Comparison of ENCODE assay signal across 9 mouse cellular contexts in genomic region chr13:58066496-58067389, GRCm38 (mm10). TPM values are rescaled to one million over a fixed set of nuclear protein-coding genes. Genes with fewer than 3 reads are reported as not detected.
A peak's percentile ranks its signal among the peaks of the same experiment; 100 is the strongest.
DNase-seq lines count a peak whose midpoint lies in the region; ATAC-seq and TF ChIP-seq lines count a peak whose summit lies in the region.
"Had no signal": no experiment of that assay in that cellular context is flagged by ENCODE, and none has a peak within 500 bp of the region (broad histone marks: within the 10 kb centered on the region; RNA-seq: fewer than 3 reads in every experiment).

No protein-coding gene starts in this region.

- peaks cover 15% of the 10 kb centered on the region for H3K4me1 ChIP-seq in neural tube, embryonic 13.5 days (replicated peaks)
- peaks cover 32% of the 10 kb centered on the region for H3K4me1 ChIP-seq in embryonic facial prominence, embryonic 13.5 days
- H3K4me1 ChIP-seq in hindbrain, embryonic 16.5 days (ENCODE audit: control insufficient read depth, insufficient read depth, low read depth, low read length): no peaks in the 10 kb centered on the region
- H3K4me1 ChIP-seq in liver, adult 2 months (ENCODE audit: control insufficient read depth, insufficient read depth, low read length): peaks cover 3% of the 10 kb centered on the region

- no peak for TF ChIP-seq CTCF in liver, adult 2 months (IDR thresholded peaks at IDR 0.05; ENCODE audit: low read depth, low read length)

- peaks cover 32% of the 10 kb centered on the region for H3K36me3 ChIP-seq in neural tube, embryonic 13.5 days
- H3K36me3 ChIP-seq in embryonic facial prominence, embryonic 13.5 days: peaks cover 12% of the 10 kb centered on the region
- H3K36me3 ChIP-seq in hindbrain, embryonic 16.5 days (ENCODE audit: control insufficient read depth, insufficient read depth, low read length): peaks cover 9% of the 10 kb centered on the region
- H3K36me3 ChIP-seq in liver, adult 2 months (ENCODE audit: control insufficient read depth, insufficient read depth, low read length): peaks cover 4% of the 10 kb centered on the region; the same call in 1 of the 2 replicates
- H3K36me3 ChIP-seq: neural tube, embryonic 12.5 days had no signal

- intact Hi-C loops in left cerebral cortex, postnatal 36 days (cut with DNase I): no loop called here

- H3K4me3 ChIP-seq in neural tube, embryonic 13.5 days: no peak overlapping the region
- no peak overlapping the region for H3K4me3 ChIP-seq in embryonic facial prominence, embryonic 13.5 days
- H3K4me3 ChIP-seq in hindbrain, embryonic 16.5 days (ENCODE audit: low read length): no peak overlapping the region
- no peak overlapping the region for H3K4me3 ChIP-seq in liver, adult 2 months (ENCODE audit: insufficient read depth, low read depth, low read length)
- H3K4me3 ChIP-seq: neural tube, embryonic 12.5 days had no signal

- DNase-seq in neural tube, embryonic 10.5 days (ENCODE audit: extremely low spot score, low spot score): no peak
- peak; percentile 25 for DNase-seq in liver, adult 2 months (ENCODE audit: extremely low read depth, low read depth, low spot score)
- DNase-seq in natural killer cell, adult 2 months (ENCODE audit: low spot score in 2 of 2): peak; percentile 22 to 23
- no peak for DNase-seq in cerebellum, postnatal 14 days
- DNase-seq in left cerebral cortex, postnatal 36 days (ENCODE audit: low spot score in 2 of 2): no peak

- no peak for TF ChIP-seq POLR2A in liver, adult 2 months (IDR thresholded peaks at IDR 0.05; ENCODE audit: extremely low read depth, insufficient read depth, low read length)

- no peaks in the 10 kb centered on the region for H3K9me3 ChIP-seq in neural tube, embryonic 13.5 days
- no peaks in the 10 kb centered on the region for H3K9me3 ChIP-seq in embryonic facial prominence, embryonic 13.5 days
- no peaks in the 10 kb centered on the region for H3K9me3 ChIP-seq in hindbrain, embryonic 16.5 days (ENCODE audit: control insufficient read depth, low read length)
- H3K9me3 ChIP-seq: neural tube, embryonic 12.5 days had no signal

- no peaks in the 10 kb centered on the region for H3K27me3 ChIP-seq in neural tube, embryonic 13.5 days
- no peaks in the 10 kb centered on the region for H3K27me3 ChIP-seq in embryonic facial prominence, embryonic 13.5 days
- no peaks in the 10 kb centered on the region for H3K27me3 ChIP-seq in hindbrain, embryonic 16.5 days (replicated peaks; ENCODE audit: control insufficient read depth, insufficient read depth, low read length)
- no peaks in the 10 kb centered on the region for H3K27me3 ChIP-seq in liver, adult 2 months (ENCODE audit: control insufficient read depth, insufficient read depth, low read length)
- H3K27me3 ChIP-seq: neural tube, embryonic 12.5 days had no signal

- 77% methylated on average over 14 of the region's 14 CpGs for WGBS in neural tube, embryonic 13.5 days
- 50% methylated on average over 14 of the region's 14 CpGs for WGBS in embryonic facial prominence, embryonic 13.5 days
- WGBS in hindbrain, embryonic 16.5 days: 74% methylated on average over 14 of the region's 14 CpGs
- WGBS in liver, adult 2 months: 63% methylated on average over 14 of the region's 14 CpGs

- no peak overlapping the region for H3K9ac ChIP-seq in neural tube, embryonic 13.5 days
- no peak overlapping the region for H3K9ac ChIP-seq in embryonic facial prominence, embryonic 13.5 days
- no peak overlapping the region for H3K9ac ChIP-seq in hindbrain, embryonic 16.5 days (ENCODE audit: low read depth, low read length)
- peak overlapping the region; percentile 41 for H3K9ac ChIP-seq in liver, adult 2 months (ENCODE audit: low read depth, low read length)
- H3K9ac ChIP-seq: neural tube, embryonic 12.5 days had no signal

- H3K79me2 ChIP-seq in liver, adult 2 months (ENCODE audit: control insufficient read depth, insufficient read depth, low read length): no peaks in the 10 kb centered on the region

- peak overlapping the region; percentile 57 for H3K27ac ChIP-seq in neural tube, embryonic 13.5 days (replicated peaks)
- H3K27ac ChIP-seq in embryonic facial prominence, embryonic 13.5 days: peak overlapping the region; percentile 62
- peak overlapping the region; percentile 45; the same call in 1 of the 2 replicates for H3K27ac ChIP-seq in hindbrain, embryonic 16.5 days (ENCODE audit: low read depth, low read length)
- H3K27ac ChIP-seq in liver, adult 2 months (replicated peaks; ENCODE audit: insufficient read depth, low read depth, low read length): peak overlapping the region; percentile 74
- H3K27ac ChIP-seq: neural tube, embryonic 12.5 days had no signal

- ATAC-seq in neural tube, embryonic 13.5 days (ENCODE audit: low read depth): 0 out of 2 replicates have a peak, but pooled peaks have one; percentile 23
- no peak for ATAC-seq in embryonic facial prominence, embryonic 13.5 days (ENCODE audit: insufficient number of reproducible peaks, insufficient read depth, low FRiP score, low TSS enrichment, low read depth)
- no peak for ATAC-seq in hindbrain, embryonic 16.5 days

- H3K4me2 ChIP-seq in neural tube, embryonic 13.5 days: no peak overlapping the region
- H3K4me2 ChIP-seq in embryonic facial prominence, embryonic 13.5 days: no peak overlapping the region
- no peak overlapping the region for H3K4me2 ChIP-seq in hindbrain, embryonic 16.5 days (ENCODE audit: low read length)

RNA-seq across cellular contexts. Expression of gene Klhl3, which starts 46.6 kb away (rescaled TPM):
- polyA plus RNA-seq in neural tube, embryonic 13.5 days (2015; fragmentation: Nextera tagmentation; extraction: Ambion mirVana): 11.5 and 12.3 TPM in 2 replicates
- polyA plus RNA-seq in embryonic facial prominence, embryonic 13.5 days (2015; fragmentation: Nextera tagmentation; extraction: Ambion mirVana): 2.5 and 3.5 TPM in 2 replicates
- 13.2 and 13.6 TPM in 2 replicates for polyA plus RNA-seq in hindbrain, embryonic 16.5 days (2015; fragmentation: Nextera tagmentation; extraction: Ambion mirVana)
- total RNA-seq in liver, adult 2 months (2014; rRNA removed): 4.0 and 4.7 TPM in 2 replicates
- 3.2 TPM in 2 replicates for polyA plus RNA-seq in liver, adult 2 months (2012; rRNA removed)
- 10 to 100 TPM; 27.8 to 38.4 TPM for total RNA-seq in left cerebral cortex, postnatal 36 days (2021)

Comparison
In these comparisons a context has a peak if more than half of its experiments do, and no peak if none do; other contexts are left out.
1. DNase-seq: peak in liver, adult 2 months (single experiment) and natural killer cell, adult 2 months (2 of 2); none in neural tube, embryonic 10.5 days (single experiment), cerebellum, postnatal 14 days (0 of 2) and left cerebral cortex, postnatal 36 days (0 of 2).
2. Peak in every context shown above with its lines, with median percentiles within 50 percentile points of each other: H3K27ac ChIP-seq.